Mouse (Mus musculus) CH12.LX (cell line): Measurements from ENCODE around the gene Gm17364.

Source experiments
- CHD2 ChIP-seq: IDR thresholded peaks from 2 replicates; pipeline ENCODE4 v1.6.1; 2011; ENCODE audit warnings: low read length, improper control_type of control experiment
- CTCF ChIP-seq, 2 experiments: IDR thresholded peaks in 1 of 2; conservative IDR thresholded peaks in 1 of 2; 2 replicates each; pipeline ENCODE4 v1.5.1; 2011 to 2012; ENCODE audit warnings: low read depth in 2 of 2, low read length in 2 of 2, improper control_type of control experiment in 1 of 2, inconsistent platforms in 1 of 2, mild to moderate bottlenecking in 1 of 2, moderate library complexity in 1 of 2
- KAT2A ChIP-seq: IDR thresholded peaks from 2 replicates; pipeline ENCODE4 v1.6.1; 2012; ENCODE audit warnings: low read length, improper control_type of control experiment, inconsistent platforms; ENCODE audit not compliant: insufficient replicate concordance
- MYC ChIP-seq: IDR thresholded peaks from 2 replicates; pipeline ENCODE4 v1.6.1; 2011; ENCODE audit warnings: low read depth, mild to moderate bottlenecking, improper control_type of control experiment, low read length
- POLR2A ChIP-seq: IDR thresholded peaks from 2 replicates; pipeline ENCODE4 v1.6.1; 2011; ENCODE audit warnings: low read depth, mild to moderate bottlenecking, improper control_type of control experiment, low read length
- ZC3H11A ChIP-seq: IDR thresholded peaks from 2 replicates; pipeline ENCODE4 v1.6.1; 2012; ENCODE audit warnings: low read depth, mild to moderate bottlenecking, inconsistent platforms, low read length, improper control_type of control experiment
- ZMIZ1 ChIP-seq: IDR thresholded peaks from 2 replicates; pipeline ENCODE4 v1.6.1; 2012; ENCODE audit warnings: low read depth, mild to moderate bottlenecking, inconsistent platforms, low read length, improper control_type of control experiment

DNA sequence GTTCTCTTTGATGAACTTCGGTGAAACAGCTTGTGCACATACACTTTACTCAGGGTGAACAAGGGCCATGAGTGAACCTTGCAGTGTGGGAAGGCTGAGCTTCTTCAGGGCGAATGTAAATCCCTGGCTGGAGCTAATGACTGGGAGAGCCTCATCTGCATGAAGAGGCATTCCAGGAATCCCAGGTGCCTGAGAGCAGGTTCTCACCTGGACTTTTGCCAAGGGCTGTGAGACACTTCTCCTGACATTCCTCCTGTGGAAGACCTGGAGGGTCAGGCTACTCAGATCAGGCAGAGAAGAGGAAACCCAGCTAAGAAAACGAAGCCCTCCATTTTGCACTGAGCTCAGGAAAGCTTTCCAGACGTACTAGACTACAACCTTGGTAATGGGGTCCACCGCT lies 6.9 kb upstream of the Gm17364 start:
- TF ChIP-seq CTCF (conservative IDR thresholded peaks at IDR 0.05 in 1 of 2, IDR thresholded peaks at IDR 0.05 in 1 of 2; ENCODE audit: low read depth in 2 of 2, low read length in 2 of 2) (no peak), KAT2A (no peak), CHD2 (no peak), ZC3H11A (no peak), MYC (no peak), POLR2A (no peak), ZMIZ1 (no peak)
